Mouse (Mus musculus): Measurements from ENCODE around the gene Olfr1355.
A peak's percentile ranks its signal among the peaks of the same experiment; 100 is the strongest.
"Not testable (repeated sequence)": the region's sequence is repeated elsewhere in the genome, so short reads cannot be mapped to it uniquely, and the experiment has no call there.

The Olfr1355 gene

GRCm38 (mm10) chr10:78875240-78875639 lies at the start of gene Olfr1355:
Olfr1355 (plus strand) TSS chr10:78875540.
- no peak for DNase-seq (ENCODE audit: low read depth, low spot score)

GRCm38 (mm10) chr10:78840456-78840855 lies 34.9 kb upstream of the Olfr1355 start:
- DNase-seq (ENCODE audit: low read depth, low spot score): peak; percentile 25

GRCm38 (mm10) chr10:78852066-78852465 lies 23.3 kb upstream of the Olfr1355 start, which contains the start of gene Olfr1356:
Olfr1356 (minus strand) TSS chr10:78852166.
- no peak for DNase-seq (ENCODE audit: low read depth, low spot score)

- not testable (repeated sequence) for DNase-seq (ENCODE audit: low read depth, low spot score)
Measured at GRCm38 (mm10) chr10:78912871-78913270, 37.5 kb downstream of the Olfr1355 start, which contains the start of gene Olfr1354. Olfr1354 (plus strand) TSS chr10:78913171.
